Mouse (Mus musculus) CH12.LX (cell line): ENCODE results near the gene Tnfrsf4. TPM values are rescaled to one million over a fixed set of nuclear protein-coding genes. Genes with fewer than 3 reads are reported as not detected.

Experiments
- DNase-seq: peaks from one replicate; pipeline ENCODE4 v3.0.0-alpha.2; 2013; ENCODE audit errors: extremely low read depth
- H3K27ac ChIP-seq: 2 replicates; pipeline ENCODE4 v1.5.1; 2012; ENCODE audit warnings: low read depth, mild to moderate bottlenecking, control low read depth, moderate library complexity; ENCODE audit not compliant: insufficient read depth
- H3K27me3 ChIP-seq: replicated peaks from 2 replicates; pipeline ENCODE3; 2012; ENCODE audit warnings: inconsistent platforms
- H3K36me3 ChIP-seq, 2 experiments: replicated peaks in 1 of 2; 2 replicates each; pipeline versions ENCODE3 to v1.6.1; 2012; ENCODE audit warnings: inconsistent platforms in 1 of 2, low read length in 1 of 2, mild to moderate bottlenecking in 1 of 2, mixed read lengths in 1 of 2, moderate library complexity in 1 of 2; ENCODE audit not compliant: control insufficient read depth in 1 of 2, insufficient read depth in 1 of 2
- H3K4me1 ChIP-seq, 2 experiments: 2 replicates each; pipeline ENCODE4 v1.6.1; 2012; ENCODE audit warnings: inconsistent platforms in 1 of 2, moderate library complexity in 1 of 2; ENCODE audit not compliant: insufficient read depth in 2 of 2, control insufficient read depth in 1 of 2
- H3K4me2 ChIP-seq: 2 replicates; pipeline ENCODE4 v1.6.1; 2012; ENCODE audit warnings: low read depth, mild to moderate bottlenecking, control low read depth; ENCODE audit not compliant: poor library complexity, insufficient read depth, severe bottlenecking
- H3K4me3 ChIP-seq, 3 experiments: fragments of 150-350 bp in 1 of 3; sonication (generic) in 1 of 3; replicated peaks in 1 of 3; 2 replicates each; pipeline versions ENCODE3 to v1.5.1; 2011 to 2012; ENCODE audit warnings: low read depth in 2 of 3, low read length in 2 of 3, mild to moderate bottlenecking in 2 of 3, moderate library complexity in 2 of 3, control low read depth in 1 of 3, improper control_type of control experiment in 1 of 3, inconsistent platforms in 1 of 3, mixed read lengths in 1 of 3; ENCODE audit not compliant: poor library complexity in 1 of 3
- H3K79me2 ChIP-seq: replicated peaks from 2 replicates; pipeline ENCODE4 v1.6.1; 2012; ENCODE audit warnings: mild to moderate bottlenecking, moderate library complexity; ENCODE audit not compliant: control insufficient read depth, poor library complexity, insufficient read depth, severe bottlenecking; ENCODE audit errors: extremely low read depth
- H3K9ac ChIP-seq: 2 replicates; pipeline ENCODE4 v1.6.1; 2012; ENCODE audit warnings: low read depth, mild to moderate bottlenecking, control low read depth, moderate library complexity; ENCODE audit not compliant: insufficient read depth
- H3K9me3 ChIP-seq: replicated peaks from 2 replicates; pipeline ENCODE3; 2012; ENCODE audit warnings: low read length, inconsistent platforms, mixed read lengths
- BHLHE40 ChIP-seq: IDR thresholded peaks from 2 replicates; pipeline ENCODE4 v1.6.1; 2011; ENCODE audit warnings: mild to moderate bottlenecking, low read depth, low read length, improper control_type of control experiment
- CHD1 ChIP-seq: IDR thresholded peaks from 2 replicates; pipeline ENCODE4 v1.6.1; 2012; ENCODE audit warnings: low read depth, low read length, improper control_type of control experiment, inconsistent platforms
- CTCF ChIP-seq, 2 experiments: IDR thresholded peaks in 1 of 2; conservative IDR thresholded peaks in 1 of 2; 2 replicates each; pipeline ENCODE4 v1.5.1; 2011 to 2012; ENCODE audit warnings: low read depth in 2 of 2, low read length in 2 of 2, improper control_type of control experiment in 1 of 2, inconsistent platforms in 1 of 2, mild to moderate bottlenecking in 1 of 2, moderate library complexity in 1 of 2
- E2F4 ChIP-seq: IDR thresholded peaks from 2 replicates; pipeline ENCODE4 v1.6.1; 2011; ENCODE audit warnings: low read depth, low read length, improper control_type of control experiment; ENCODE audit not compliant: insufficient replicate concordance
- ETS1 ChIP-seq: conservative IDR thresholded peaks from 2 replicates; pipeline ENCODE4 v1.6.1; 2012; ENCODE audit warnings: low read depth, mild to moderate bottlenecking, inconsistent platforms, low read length, improper control_type of control experiment, moderate library complexity
- GABPA ChIP-seq: IDR thresholded peaks from 2 replicates; pipeline ENCODE4 v1.6.1; 2012; ENCODE audit warnings: low read depth, low read length, improper control_type of control experiment, inconsistent platforms; ENCODE audit not compliant: insufficient replicate concordance
- HCFC1 ChIP-seq: IDR thresholded peaks from 2 replicates; pipeline ENCODE4 v1.6.1; 2012; ENCODE audit warnings: low read depth, mild to moderate bottlenecking, inconsistent platforms, low read length, improper control_type of control experiment
- IRF4 ChIP-seq: IDR thresholded peaks from 2 replicates; pipeline ENCODE4 v1.6.1; 2014; ENCODE audit warnings: low read depth, mild to moderate bottlenecking, inconsistent platforms, low read length, improper control_type of control experiment
- JUND ChIP-seq: conservative IDR thresholded peaks from 2 replicates; pipeline ENCODE4 v1.6.1; 2011; ENCODE audit warnings: low read depth, low read length, improper control_type of control experiment
- KAT2A ChIP-seq: IDR thresholded peaks from 2 replicates; pipeline ENCODE4 v1.6.1; 2012; ENCODE audit warnings: low read length, improper control_type of control experiment, inconsistent platforms; ENCODE audit not compliant: insufficient replicate concordance
- MAFK ChIP-seq: IDR thresholded peaks from 2 replicates; pipeline ENCODE4 v1.6.1; 2011; ENCODE audit warnings: low read length, improper control_type of control experiment; ENCODE audit not compliant: insufficient replicate concordance
- MAX ChIP-seq: IDR thresholded peaks from 2 replicates; pipeline ENCODE4 v1.6.1; 2011; ENCODE audit warnings: low read length, improper control_type of control experiment
- MAZ ChIP-seq: IDR thresholded peaks from 2 replicates; pipeline ENCODE4 v1.6.1; 2012; ENCODE audit warnings: low read depth, mild to moderate bottlenecking, inconsistent platforms, low read length, improper control_type of control experiment, moderate library complexity
- MEF2A ChIP-seq: IDR thresholded peaks from 2 replicates; pipeline ENCODE4 v1.6.1; 2014; ENCODE audit warnings: low read depth, mild to moderate bottlenecking, inconsistent platforms, low read length, improper control_type of control experiment, borderline replicate concordance
- MXI1 ChIP-seq: IDR thresholded peaks from 2 replicates; pipeline ENCODE4 v1.6.1; 2011; ENCODE audit warnings: mild to moderate bottlenecking, low read depth, low read length, improper control_type of control experiment
- MYC ChIP-seq: IDR thresholded peaks from 2 replicates; pipeline ENCODE4 v1.6.1; 2011; ENCODE audit warnings: low read depth, mild to moderate bottlenecking, improper control_type of control experiment, low read length
- PAX5 ChIP-seq: IDR thresholded peaks from 2 replicates; pipeline ENCODE4 v1.6.1; 2012; ENCODE audit warnings: low read length, inconsistent platforms, mixed read lengths
- POLR2A ChIP-seq: IDR thresholded peaks from 2 replicates; pipeline ENCODE4 v1.6.1; 2011; ENCODE audit warnings: low read depth, mild to moderate bottlenecking, improper control_type of control experiment, low read length
- POLR2AphosphoS2 ChIP-seq: IDR thresholded peaks from 2 replicates; pipeline ENCODE4 v1.6.1; 2011; ENCODE audit warnings: low read depth, low read length, improper control_type of control experiment
- RAD21 ChIP-seq: IDR thresholded peaks from 2 replicates; pipeline ENCODE4 v1.6.1; 2011; ENCODE audit warnings: low read depth, mild to moderate bottlenecking, low read length, improper control_type of control experiment, moderate library complexity
- RCOR1 ChIP-seq: conservative IDR thresholded peaks from 2 replicates; pipeline ENCODE4 v1.6.1; 2012; ENCODE audit warnings: low read depth, mild to moderate bottlenecking, inconsistent platforms, low read length, improper control_type of control experiment
- SMC3 ChIP-seq: IDR thresholded peaks from 2 replicates; pipeline ENCODE4 v1.6.1; 2011; ENCODE audit warnings: low read depth, low read length, improper control_type of control experiment
- TBP ChIP-seq: conservative IDR thresholded peaks from 2 replicates; pipeline ENCODE4 v1.6.1; 2011; ENCODE audit warnings: low read depth, low read length, improper control_type of control experiment
- TCF12 ChIP-seq: IDR thresholded peaks from 2 replicates; pipeline ENCODE4 v1.6.1; 2014; ENCODE audit warnings: low read depth, mild to moderate bottlenecking, inconsistent platforms, low read length, improper control_type of control experiment
- UBTF ChIP-seq: IDR thresholded peaks from 2 replicates; pipeline ENCODE4 v1.6.1; 2012; ENCODE audit warnings: low read depth, mild to moderate bottlenecking, inconsistent platforms, low read length, improper control_type of control experiment, moderate library complexity
- ZKSCAN1 ChIP-seq: IDR thresholded peaks from 2 replicates; pipeline ENCODE4 v1.6.1; 2012; ENCODE audit warnings: low read depth, inconsistent platforms, low read length, improper control_type of control experiment, borderline replicate concordance
- ZNF384 ChIP-seq: IDR thresholded peaks from 2 replicates; pipeline ENCODE4 v1.6.1; 2012; ENCODE audit warnings: low read depth, low read length, improper control_type of control experiment, inconsistent platforms
- dilution Hi-C: fragments of 300-500 bp; cut with MboI; formaldehyde crosslinking; loops from 2 replicates; pipeline ENCODE4 v1.14.3; 2020; ENCODE audit warnings: low sequenced_read_pairs; ENCODE audit not compliant: extremely low pct_unique_long_range_greater_than_20kb, extremely low pct_ligation_motif_present
- in situ Hi-C: fragments of 300-500 bp; cut with MboI; formaldehyde crosslinking; loops from 3 replicates; pipeline ENCODE4 v1.14.3; 2019; ENCODE audit warnings: low sequenced_read_pairs, low pct_ligation_motif_present, low pct_unique_long_range_greater_than_20kb, mixed read lengths
- polyA plus RNA-seq: library from polyadenylated mRNA; unstranded; fragments of >175 nt; gene quantifications from 2 replicates; pipeline ENCODE4 v1.2.1, GENCODE M21; 2012; ENCODE audit warnings: low read depth; ENCODE audit not compliant: insufficient read length
- total RNA-seq, 2 experiments: library from RNA; depleted of rRNA; stranded (reverse); fragments of 300-350 nt in 1 of 2; fragments of >200 nt in 1 of 2; gene quantifications; 2 replicates each; pipeline ENCODE4 v1.2.3; 2012 to 2014

Tnfrsf4 gene
- total and polyA plus RNA-seq, 3 experiments, result 28.2 to 86.1 (median 81.1) TPM

DNA sequence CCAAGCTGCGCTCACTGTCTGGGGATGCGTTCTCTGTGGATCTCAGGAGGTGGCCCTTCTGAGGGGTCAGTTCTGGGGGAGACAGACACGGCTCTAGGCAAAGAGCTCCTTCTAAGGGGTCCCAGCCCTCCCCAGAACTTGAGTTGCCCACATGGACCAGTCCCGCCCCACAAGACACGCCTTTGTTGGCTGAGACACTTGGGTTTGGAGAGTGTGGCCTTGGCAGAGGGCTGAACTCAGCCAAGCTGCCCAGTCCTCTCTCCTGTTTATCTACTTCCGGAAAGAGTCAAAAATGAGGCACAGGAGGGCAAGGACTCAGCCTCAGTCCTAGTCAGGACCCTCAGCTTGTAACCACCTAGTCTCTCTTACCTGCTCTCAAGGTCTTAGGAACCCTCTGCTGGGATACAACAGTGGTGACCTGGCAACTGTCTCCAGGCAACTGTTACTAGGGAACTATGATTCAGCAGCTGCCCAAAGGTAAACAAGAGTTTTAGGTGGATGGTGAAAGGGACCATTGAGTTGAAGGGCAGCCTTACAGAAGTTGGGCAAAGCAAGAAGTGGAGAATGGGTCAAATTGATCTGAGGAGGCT, 36.8 kb downstream of the Tnfrsf4 start:
- Histone ChIP-seq H3K79me2 (no peaks in the 10 kb centered on the region), H3K9ac (no peak overlapping the region), H3K4me1 (0 out of 4 replicates have a peak, but pooled peaks cover 0 to 5% of the 10 kb centered on the region in 2 experiments), H3K27me3 (no peaks in the 10 kb centered on the region), H3K36me3 (no peaks in the 10 kb centered on the region), H3K9me3 (no peaks in the 10 kb centered on the region)
- in situ Hi-C loops, result no loop called here
- TF ChIP-seq MAX (no peak), POLR2AphosphoS2 (no peak), GABPA (no peak), MEF2A (no peak), KAT2A (no peak), HCFC1 (no peak)
- TF ChIP-seq, all 38 proteins: peak for 0
- Histone ChIP-seq H3K27ac (no peak overlapping the region), H3K4me3 (no peak overlapping the region), H3K4me2 (no peak overlapping the region)
- dilution Hi-C loops, result no loop called here
- no peak for DNase-seq

DNA sequence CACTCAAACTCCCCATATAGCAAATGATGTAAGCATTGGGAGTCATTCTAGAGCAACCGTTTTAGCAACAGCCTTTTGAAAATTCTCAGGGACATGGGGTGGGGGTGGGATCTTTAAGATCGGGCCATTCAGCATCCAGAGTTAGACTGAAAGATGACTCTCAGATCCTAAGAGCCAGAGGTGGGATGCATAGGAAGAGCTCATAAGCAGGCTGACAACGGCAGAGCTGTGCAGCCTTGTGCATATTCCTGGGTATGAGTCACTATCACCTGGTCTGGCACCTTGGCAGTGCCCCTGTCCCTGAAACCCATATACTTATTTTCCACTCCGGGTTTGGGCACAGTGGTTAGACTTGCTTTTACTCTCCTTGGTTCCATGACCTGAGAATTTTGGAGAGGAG, 39.5 kb downstream of the Tnfrsf4 start:
- Histone ChIP-seq H3K4me1 (0 out of 4 replicates have a peak, but pooled peaks cover 0 to 5% of the 10 kb centered on the region in 2 experiments), H3K4me2 (no peak overlapping the region), H3K9me3 (no peaks in the 10 kb centered on the region), H3K79me2 (no peaks in the 10 kb centered on the region), H3K27ac (no peak overlapping the region), H3K27me3 (no peaks in the 10 kb centered on the region), H3K9ac (no peak overlapping the region), H3K4me3 (no peak overlapping the region)
- no peak for DNase-seq
- in situ Hi-C loops, result no loop called here
- dilution Hi-C loops, result no loop called here
- TF ChIP-seq RCOR1, result no peak
- no peak for TF ChIP-seq ZKSCAN1
- TF ChIP-seq ETS1, result no peak
- no peak for TF ChIP-seq BHLHE40
- TF ChIP-seq, all 38 proteins: peak for 0
- H3K36me3 ChIP-seq, result no peaks in the 10 kb centered on the region

DNA sequence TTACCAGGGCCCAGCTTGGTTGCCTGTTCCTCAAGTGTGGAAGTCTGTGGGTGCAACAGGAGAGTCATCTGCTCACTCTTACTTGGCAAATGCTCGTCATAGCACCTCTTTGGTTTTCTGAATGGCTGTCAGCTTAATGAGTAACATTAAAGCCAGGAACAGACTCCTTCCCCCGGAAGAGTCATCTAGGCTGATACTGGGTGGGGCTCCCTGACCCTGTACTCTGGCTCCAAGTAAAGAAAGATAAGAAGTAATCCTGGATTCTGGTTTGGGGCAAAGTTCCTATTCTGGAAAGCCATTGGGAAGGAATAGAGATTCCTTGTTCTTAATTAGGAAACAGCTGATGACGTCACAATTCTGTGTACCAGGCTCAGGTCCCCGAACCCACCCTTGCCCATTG, 40.5 kb downstream of the Tnfrsf4 start:
- Histone ChIP-seq H3K9me3 (no peaks in the 10 kb centered on the region), H3K4me1 (peaks cover under 1 to 10% of the 10 kb centered on the region in 2 experiments; a peak in 3 of 4 replicates), H3K4me3 (no peak overlapping the region), H3K27ac (no peak overlapping the region), H3K79me2 (no peaks in the 10 kb centered on the region), H3K9ac (no peak overlapping the region), H3K36me3 (no peaks in the 10 kb centered on the region), H3K4me2 (no peak overlapping the region), H3K27me3 (no peaks in the 10 kb centered on the region)
- no peak for TF ChIP-seq CHD1
- TF ChIP-seq CTCF (conservative IDR thresholded peaks at IDR 0.05 in 1 of 2, IDR thresholded peaks at IDR 0.05 in 1 of 2; ENCODE audit: low read depth in 2 of 2, low read length in 2 of 2), result no peak
- no peak for TF ChIP-seq RAD21
- TF ChIP-seq TCF12, result no peak
- TF ChIP-seq MAZ, result no peak
- no peak for TF ChIP-seq POLR2A
- no peak for TF ChIP-seq MEF2A
- TF ChIP-seq TBP, result no peak
- TF ChIP-seq E2F4, result no peak
- TF ChIP-seq PAX5, result no peak
- no peak for TF ChIP-seq ZNF384
- TF ChIP-seq SMC3, result no peak
- TF ChIP-seq MXI1, result no peak
- no peak for TF ChIP-seq MAFK
- TF ChIP-seq IRF4, result no peak
- TF ChIP-seq JUND, result no peak
- no peak for TF ChIP-seq MAX
- no peak for TF ChIP-seq UBTF
- no peak for TF ChIP-seq MYC
- in situ Hi-C loops (no loop called here), dilution Hi-C loops (no loop called here)
- no peak for DNase-seq
